Mouse (Mus musculus) gastrocnemius, postnatal 36 days (tissue): ENCODE measurements around the gene Cyp2b19. TPM values are rescaled to one million over a fixed set of nuclear protein-coding genes. Genes with fewer than 3 reads are reported as not detected.

Experiments
- total RNA-seq, 2 experiments: library from RNA; stranded (reverse); gene quantifications; 2 replicates each; pipeline ENCODE4 v1.2.3; 2021

Gene Cyp2b19
- total RNA-seq, 2 experiments from 2014 or later, result not detected

Other genes with a start within 250 kb of the Cyp2b19 start
- not detected for gene Nlrp9a, start 222.1 kb upstream of the Cyp2b19 start, total RNA-seq
- gene Vmn1r185, start 138.7 kb upstream of the Cyp2b19 start, total RNA-seq, result not detected
- gene Cyp2b23, start 70.7 kb upstream of the Cyp2b19 start, total RNA-seq, result not detected
- gene Cyp2g1, start 51.8 kb downstream of the Cyp2b19 start, total RNA-seq, result not detected
- not detected for gene Cyp2a5, start 78.2 kb downstream of the Cyp2b19 start, total RNA-seq
- gene Cyp2a22, start 182.2 kb downstream of the Cyp2b19 start, total RNA-seq, result not detected